In the genomic region with DNA sequence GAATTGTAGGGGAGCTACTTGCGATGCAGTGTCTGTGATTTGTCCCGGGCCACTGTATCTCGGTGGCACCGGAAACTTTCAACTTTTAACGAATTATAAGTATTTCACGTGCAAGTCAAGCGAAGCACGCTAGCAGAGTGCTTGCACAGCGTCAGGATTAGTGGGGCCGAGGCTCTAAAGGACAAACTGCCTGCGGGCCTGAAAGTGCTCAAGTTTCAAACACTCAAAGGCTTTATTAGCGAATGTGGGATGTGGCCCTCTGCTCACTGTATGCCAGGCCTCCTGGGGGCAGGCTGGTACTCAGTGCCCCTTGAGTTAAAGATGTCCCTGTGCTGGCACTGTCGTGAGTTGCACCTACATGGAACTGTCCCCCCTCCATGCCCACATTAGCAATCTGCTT, we compare ENCODE assay signal across 21 mouse cellular contexts.
DNase-seq lines count a peak whose midpoint lies in the region; ATAC-seq and TF ChIP-seq lines count a peak whose summit lies in the region.
"Had no signal": no experiment of that assay in that cellular context is flagged by ENCODE, and none has a peak within 500 bp of the region (broad histone marks: within the 10 kb centered on the region; RNA-seq: fewer than 3 reads in every experiment).

No protein-coding gene starts in this region.

- H3K4me1 ChIP-seq in forebrain, embryonic 14.5 days (ENCODE audit: control insufficient read depth, insufficient read depth, low read length): no peaks in the 10 kb centered on the region
- peaks cover 16% of the 10 kb centered on the region for H3K4me1 ChIP-seq in forebrain, embryonic 12.5 days
- H3K4me1 ChIP-seq in neural tube, embryonic 11.5 days (ENCODE audit: control insufficient read depth, insufficient read depth, low read length): no peaks in the 10 kb centered on the region; the same call in 1 of the 2 replicates
- H3K4me1 ChIP-seq in stomach, postnatal 0 days (replicated peaks; ENCODE audit: control insufficient read depth, insufficient read depth): no peaks in the 10 kb centered on the region
- H3K4me1 ChIP-seq: heart, embryonic 15.5 days; intestine, embryonic 15.5 days; stomach, embryonic 15.5 days had no signal

- no peak overlapping the region for H3K4me3 ChIP-seq in forebrain, embryonic 14.5 days (ENCODE audit: low read depth, low read length)
- H3K4me3 ChIP-seq in forebrain, embryonic 12.5 days (replicated peaks): no peak overlapping the region
- no peak overlapping the region for H3K4me3 ChIP-seq in neural tube, embryonic 11.5 days (ENCODE audit: low read depth, low read length)
- no peak overlapping the region for H3K4me3 ChIP-seq in stomach, postnatal 0 days (ENCODE audit: low read depth, low read length)
- H3K4me3 ChIP-seq: forebrain, embryonic 15.5 days; heart, adult 2 months; heart, embryonic 15.5 days; intestine, embryonic 15.5 days; midbrain, embryonic 12.5 days; stomach, embryonic 15.5 days had no signal

- H3K27me3 ChIP-seq in forebrain, embryonic 14.5 days (replicated peaks; ENCODE audit: control insufficient read depth, insufficient read depth, low read length): no peaks in the 10 kb centered on the region
- H3K27me3 ChIP-seq in forebrain, embryonic 12.5 days: no peaks in the 10 kb centered on the region
- H3K27me3 ChIP-seq in neural tube, embryonic 11.5 days (ENCODE audit: control insufficient read depth, insufficient read depth, low read length): no peaks in the 10 kb centered on the region
- H3K27me3 ChIP-seq in stomach, postnatal 0 days (ENCODE audit: control insufficient read depth, insufficient read depth, low read length): no peaks in the 10 kb centered on the region
- H3K27me3 ChIP-seq: CH12.LX; forebrain, embryonic 15.5 days; heart, embryonic 15.5 days; intestine, embryonic 15.5 days; midbrain, embryonic 12.5 days; stomach, embryonic 15.5 days had no signal

- no peak overlapping the region for H3K27ac ChIP-seq in forebrain, embryonic 14.5 days (ENCODE audit: low read depth, low read length)
- H3K27ac ChIP-seq in forebrain, embryonic 12.5 days: no peak overlapping the region
- H3K27ac ChIP-seq in neural tube, embryonic 11.5 days (ENCODE audit: low read depth, low read length): no peak overlapping the region
- H3K27ac ChIP-seq in stomach, postnatal 0 days (replicated peaks): no peak overlapping the region
- H3K27ac ChIP-seq: forebrain, embryonic 15.5 days; heart, adult 2 months; heart, embryonic 15.5 days; intestine, embryonic 15.5 days; midbrain, embryonic 12.5 days; stomach, embryonic 15.5 days had no signal

- WGBS in forebrain, embryonic 14.5 days: 6% methylated on average over 13 of the region's 13 CpGs
- 8% methylated on average over 13 of the region's 13 CpGs for WGBS in forebrain, embryonic 12.5 days
- WGBS in neural tube, embryonic 11.5 days: 34% methylated on average over 13 of the region's 13 CpGs
- 56% methylated on average over 13 of the region's 13 CpGs for WGBS in stomach, postnatal 0 days

- no peak for TF ChIP-seq CTCF in stomach, postnatal 0 days (IDR thresholded peaks at IDR 0.05; ENCODE audit: low read depth)

- H3K4me2 ChIP-seq in forebrain, embryonic 14.5 days (ENCODE audit: low read length): no peak overlapping the region
- no peak overlapping the region for H3K4me2 ChIP-seq in forebrain, embryonic 12.5 days
- H3K4me2 ChIP-seq in neural tube, embryonic 11.5 days (ENCODE audit: low read depth): no peak overlapping the region
- H3K4me2 ChIP-seq in stomach, postnatal 0 days (replicated peaks; ENCODE audit: low read depth): no peak overlapping the region
- H3K4me2 ChIP-seq: forebrain, embryonic 15.5 days; heart, embryonic 15.5 days; intestine, embryonic 15.5 days; midbrain, embryonic 12.5 days; stomach, embryonic 15.5 days had no signal

- no peak for ATAC-seq in forebrain, embryonic 14.5 days
- no peak for ATAC-seq in forebrain, embryonic 12.5 days (ENCODE audit: low FRiP score)
- no peak for ATAC-seq in neural tube, embryonic 11.5 days (ENCODE audit: insufficient read depth, low FRiP score, low TSS enrichment)
- no peak for ATAC-seq in stomach, postnatal 0 days (ENCODE audit: low FRiP score, low TSS enrichment)
- ATAC-seq: forebrain, embryonic 15.5 days; intestine, embryonic 15.5 days; liver, postnatal 0 days had no signal

- TF ChIP-seq EP300 in stomach, postnatal 0 days (optimal IDR thresholded peaks at IDR 0.05): no peak

- no peaks in the 10 kb centered on the region for H3K36me3 ChIP-seq in forebrain, embryonic 14.5 days (ENCODE audit: control insufficient read depth, insufficient read depth, low read length)
- no peaks in the 10 kb centered on the region for H3K36me3 ChIP-seq in forebrain, embryonic 12.5 days (replicated peaks)
- H3K36me3 ChIP-seq in neural tube, embryonic 11.5 days (ENCODE audit: control insufficient read depth, insufficient read depth, low read length): no peaks in the 10 kb centered on the region
- no peaks in the 10 kb centered on the region for H3K36me3 ChIP-seq in stomach, postnatal 0 days (ENCODE audit: control insufficient read depth, insufficient read depth, low read length)
- H3K36me3 ChIP-seq: forebrain, embryonic 15.5 days; heart, embryonic 15.5 days; intestine, embryonic 15.5 days; midbrain, embryonic 12.5 days; stomach, embryonic 15.5 days had no signal

- peak; percentile 38 for DNase-seq in forebrain, embryonic 14.5 days (ENCODE audit: low spot score)
- DNase-seq in neural tube, embryonic 11.5 days (ENCODE audit: low spot score): peak; percentile 11
- DNase-seq in neural tube, embryonic 10.5 days (ENCODE audit: extremely low spot score, low spot score): no peak
- peak; percentile 57 for DNase-seq in forelimb bud, embryonic 11.5 days (ENCODE audit: low read depth, low spot score)
- DNase-seq in stomach, postnatal 0 days (ENCODE audit: low spot score): no peak
- no peak for DNase-seq in kidney, adult 8-10 months
- DNase-seq: cerebellum, postnatal 10 days; gastrocnemius, postnatal 10 days; heart, adult 2 months; liver; liver, postnatal 0 days; lung, postnatal 36 days; right cerebral cortex, postnatal 14 days; thymus, postnatal 14 days had no signal

- H3K9ac ChIP-seq in forebrain, embryonic 14.5 days (ENCODE audit: low read length): no peak overlapping the region
- no peak overlapping the region for H3K9ac ChIP-seq in forebrain, embryonic 12.5 days
- H3K9ac ChIP-seq in neural tube, embryonic 11.5 days (ENCODE audit: low read length): no peak overlapping the region
- no peak overlapping the region for H3K9ac ChIP-seq in stomach, postnatal 0 days (ENCODE audit: low read length)
- H3K9ac ChIP-seq: forebrain, embryonic 15.5 days; heart, embryonic 15.5 days; intestine, embryonic 15.5 days; liver, postnatal 0 days; midbrain, embryonic 12.5 days; stomach, embryonic 15.5 days had no signal

- no peaks in the 10 kb centered on the region for H3K9me3 ChIP-seq in forebrain, embryonic 14.5 days (replicated peaks; ENCODE audit: control insufficient read depth, low read length)
- H3K9me3 ChIP-seq in forebrain, embryonic 12.5 days: no peaks in the 10 kb centered on the region
- no peaks in the 10 kb centered on the region for H3K9me3 ChIP-seq in neural tube, embryonic 11.5 days (ENCODE audit: control insufficient read depth, low read length)
- H3K9me3 ChIP-seq in stomach, postnatal 0 days (ENCODE audit: control insufficient read depth, low read length): no peaks in the 10 kb centered on the region
- H3K9me3 ChIP-seq: forebrain, embryonic 15.5 days; heart, embryonic 15.5 days; intestine, embryonic 15.5 days; midbrain, embryonic 12.5 days; stomach, embryonic 15.5 days had no signal

Comparison
In these comparisons a context has a peak if more than half of its experiments do, and no peak if none do; other contexts are left out.
1. DNase-seq: peak in forebrain, embryonic 14.5 days (single experiment), neural tube, embryonic 11.5 days (single experiment) and forelimb bud, embryonic 11.5 days (single experiment); none in neural tube, embryonic 10.5 days (single experiment), stomach, postnatal 0 days (single experiment) and kidney, adult 8-10 months (0 of 2).